Mouse (Mus musculus) embryonic facial prominence, embryonic 10.5 days (tissue): ENCODE measurements at regions not wholly inside any gene's neighbourhood (a gene's known extent, or its start where the extent isn't known, plus 50 kb on each side); places are given as distances from the start of the nearest gene placed in this dataset.
"Not testable (repeated sequence)": the region's sequence is repeated elsewhere in the genome, so short reads cannot be mapped to it uniquely, and the experiment has no call there.

Experiments
- DNase-seq: peaks from one replicate; pipeline ENCODE4 v3.0.0-alpha.2; 2017; ENCODE audit warnings: low spot score
- H3K27ac ChIP-seq: fragments of 300-500 bp; sonication (generic); replicated peaks from 2 replicates; pipeline ENCODE4 v1.5.1; 2016; ENCODE audit warnings: mild to moderate bottlenecking
- H3K27me3 ChIP-seq: fragments of 300-500 bp; sonication (generic); replicated peaks from 2 replicates; pipeline ENCODE4 v1.6.1; 2016; ENCODE audit warnings: low read depth, mild to moderate bottlenecking; ENCODE audit not compliant: poor library complexity, severe bottlenecking
- H3K36me3 ChIP-seq: fragments of 300-500 bp; sonication (generic); replicated peaks from 2 replicates; pipeline ENCODE4 v1.6.1; 2016; ENCODE audit warnings: mild to moderate bottlenecking, moderate library complexity
- H3K4me1 ChIP-seq: fragments of 300-500 bp; sonication (generic); 2 replicates; pipeline ENCODE4 v1.6.1; 2016
- H3K4me3 ChIP-seq: fragments of 300-500 bp; sonication (generic); 2 replicates; pipeline ENCODE4 v1.5.1; 2016; ENCODE audit warnings: mild to moderate bottlenecking, moderate library complexity
- H3K9me3 ChIP-seq: fragments of 300-500 bp; sonication (generic); 2 replicates; pipeline ENCODE4 v1.6.1; 2016; ENCODE audit warnings: mild to moderate bottlenecking
- WGBS: fragments of 180-500 bp; shearing (Covaris S2); methylation state at CpG from one replicate; pipeline ENCODE4 v1.1.7; 2016; 5-methylcytosine and 5-hydroxymethylcytosine counted together

DNA sequence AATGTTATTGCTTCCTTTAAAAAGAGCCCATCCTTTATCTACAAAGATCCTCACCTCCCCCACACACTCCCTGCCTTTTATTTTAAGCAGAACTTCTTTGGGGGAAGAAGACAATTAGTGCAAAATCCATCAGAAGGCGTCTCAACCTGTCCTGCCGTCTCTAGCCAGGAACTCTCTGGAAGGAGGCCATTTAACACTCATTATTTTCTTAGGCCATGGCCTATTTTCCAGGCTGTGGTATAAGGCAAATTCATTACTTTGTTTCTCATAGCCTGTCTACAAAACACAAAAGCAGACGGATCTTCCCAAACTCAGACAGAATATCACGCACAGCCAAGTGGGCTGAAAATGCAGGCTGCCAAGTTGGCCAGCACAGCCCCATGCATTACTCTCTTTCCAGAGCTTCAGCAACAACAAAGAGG lies 159.0 kb upstream of the Gm11146 start:
- H3K4me3 ChIP-seq, result no peak overlapping the region
- no peaks in the 10 kb centered on the region for H3K9me3 ChIP-seq
- no peak overlapping the region for H3K27ac ChIP-seq
- DNase-seq, result no peak
- no peaks in the 10 kb centered on the region for H3K4me1 ChIP-seq
- no peaks in the 10 kb centered on the region for H3K36me3 ChIP-seq
- H3K27me3 ChIP-seq, result no peaks in the 10 kb centered on the region
- WGBS, result 84% methylated on average over 4 of the region's 4 CpGs

DNA sequence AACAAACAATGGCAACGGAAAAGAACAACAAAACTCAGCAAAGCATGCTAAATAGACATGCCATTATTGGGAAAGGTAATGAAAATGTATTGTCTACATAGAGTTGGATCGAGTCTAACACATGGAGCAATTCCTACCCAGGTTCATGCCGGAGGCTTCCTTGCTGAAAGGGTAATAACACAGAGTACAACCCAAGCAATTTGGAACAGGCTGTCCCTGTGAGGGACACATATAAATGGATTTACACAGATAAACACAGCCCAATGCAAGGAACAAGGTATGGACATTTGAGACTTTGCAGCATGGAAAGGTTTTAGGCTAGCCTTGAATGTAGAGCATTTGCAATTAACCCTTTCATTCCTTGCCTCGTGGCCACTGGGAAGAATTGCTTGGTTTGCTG lies 158.6 kb upstream of the Gm11146 start:
- H3K4me3 ChIP-seq, result no peak overlapping the region
- H3K9me3 ChIP-seq, result no peaks in the 10 kb centered on the region
- WGBS, result 85% methylated on average over 4 of the region's 4 CpGs
- no peaks in the 10 kb centered on the region for H3K36me3 ChIP-seq
- no peaks in the 10 kb centered on the region for H3K27me3 ChIP-seq
- H3K27ac ChIP-seq, result no peak overlapping the region
- no peaks in the 10 kb centered on the region for H3K4me1 ChIP-seq
- DNase-seq, result no peak

DNA sequence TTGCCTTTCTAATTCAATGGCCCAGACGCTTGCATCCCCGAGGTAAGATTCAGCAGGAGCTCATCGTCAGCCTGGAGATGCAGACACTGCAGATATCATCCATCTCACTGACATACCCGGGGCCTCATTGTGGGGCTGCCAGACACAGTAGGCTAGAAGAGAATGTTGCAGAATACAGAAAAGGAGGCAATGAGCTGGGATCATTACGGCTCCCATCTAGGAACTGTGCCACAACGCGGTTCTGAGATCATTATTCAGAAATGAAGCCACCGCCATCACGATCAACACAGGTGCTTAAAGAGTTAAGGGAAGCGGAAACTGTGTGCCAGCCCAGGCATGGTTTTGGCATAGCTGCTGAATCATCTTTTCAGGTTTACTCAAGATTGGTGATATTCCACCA lies 158.1 kb upstream of the Gm11146 start:
- no peak for DNase-seq
- H3K27me3 ChIP-seq, result no peaks in the 10 kb centered on the region
- 87% methylated on average over 10 of the region's 10 CpGs for WGBS
- H3K9me3 ChIP-seq, result no peaks in the 10 kb centered on the region
- H3K27ac ChIP-seq, result no peak overlapping the region
- H3K4me1 ChIP-seq, result no peaks in the 10 kb centered on the region
- H3K36me3 ChIP-seq, result no peaks in the 10 kb centered on the region
- no peak overlapping the region for H3K4me3 ChIP-seq

GRCm38 (mm10) chr16:77754882-77755281 lies 153.0 kb upstream of the Gm11146 start:
- Histone ChIP-seq H3K27ac (no peak overlapping the region), H3K36me3 (no peaks in the 10 kb centered on the region), H3K27me3 (no peaks in the 10 kb centered on the region), H3K9me3 (no peaks in the 10 kb centered on the region), H3K4me1 (no peaks in the 10 kb centered on the region), H3K4me3 (no peak overlapping the region)
- 88% methylated on average over 6 of the region's 6 CpGs for WGBS
- no peak for DNase-seq

GRCm38 (mm10) chr16:77749474-77749873 lies 147.6 kb upstream of the Gm11146 start:
- Histone ChIP-seq H3K4me3 (no peak overlapping the region), H3K36me3 (no peaks in the 10 kb centered on the region), H3K9me3 (no peaks in the 10 kb centered on the region), H3K27me3 (no peaks in the 10 kb centered on the region), H3K27ac (no peak overlapping the region), H3K4me1 (no peaks in the 10 kb centered on the region)
- WGBS, result 87% methylated on average over 2 of the region's 2 CpGs
- DNase-seq, result no peak

- WGBS, result 87% methylated on average over 6 of the region's 6 CpGs
Observed at GRCm38 (mm10) chr16:77743838-77744237, 141.9 kb upstream of the Gm11146 start.

GRCm38 (mm10) chr16:77738821-77739220 lies 136.9 kb upstream of the Gm11146 start:
- no peaks in the 10 kb centered on the region for H3K36me3 ChIP-seq
- H3K9me3 ChIP-seq, result no peaks in the 10 kb centered on the region
- 84% methylated on average over 1 of the region's 1 CpGs for WGBS
- no peak overlapping the region for H3K27ac ChIP-seq
- H3K4me1 ChIP-seq, result no peaks in the 10 kb centered on the region
- no peak overlapping the region for H3K4me3 ChIP-seq
- DNase-seq, result no peak
- no peaks in the 10 kb centered on the region for H3K27me3 ChIP-seq

More at GRCm38 (mm10) chr16:77743838-77744237, 141.9 kb upstream of the Gm11146 start:
- Histone ChIP-seq H3K9me3 (no peaks in the 10 kb centered on the region), H3K27me3 (no peaks in the 10 kb centered on the region), H3K27ac (no peak overlapping the region), H3K4me1 (no peaks in the 10 kb centered on the region), H3K4me3 (no peak overlapping the region), H3K36me3 (no peaks in the 10 kb centered on the region)
- DNase-seq, result no peak

DNA sequence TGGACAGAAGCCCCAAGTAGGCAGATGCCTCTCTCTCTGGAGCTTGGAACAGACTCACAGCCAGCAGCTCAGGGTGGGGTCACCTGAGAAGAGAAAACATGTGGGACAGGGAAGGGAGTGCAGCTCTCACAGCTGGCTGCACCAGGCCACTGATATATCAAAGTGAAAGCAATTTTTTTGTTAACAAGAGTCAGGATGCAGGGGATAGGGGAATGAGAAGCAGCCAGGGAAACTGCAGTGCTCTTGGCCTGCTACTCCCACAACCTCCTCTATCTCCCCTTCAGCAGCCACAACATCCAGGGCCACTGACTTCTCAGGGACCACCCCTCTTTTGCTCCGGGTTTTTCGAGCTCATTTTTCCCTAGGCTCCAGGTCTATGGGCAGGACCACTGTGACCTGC lies 117.5 kb upstream of the Gm11146 start:
- WGBS, result 94% methylated on average over 2 of the region's 2 CpGs
- Histone ChIP-seq H3K4me3 (no peak overlapping the region), H3K9me3 (peaks cover 7% of the 10 kb centered on the region; the same call in 1 of the 2 replicates), H3K27me3 (no peaks in the 10 kb centered on the region), H3K36me3 (no peaks in the 10 kb centered on the region), H3K4me1 (no peaks in the 10 kb centered on the region), H3K27ac (no peak overlapping the region)
- DNase-seq, result no peak

DNA sequence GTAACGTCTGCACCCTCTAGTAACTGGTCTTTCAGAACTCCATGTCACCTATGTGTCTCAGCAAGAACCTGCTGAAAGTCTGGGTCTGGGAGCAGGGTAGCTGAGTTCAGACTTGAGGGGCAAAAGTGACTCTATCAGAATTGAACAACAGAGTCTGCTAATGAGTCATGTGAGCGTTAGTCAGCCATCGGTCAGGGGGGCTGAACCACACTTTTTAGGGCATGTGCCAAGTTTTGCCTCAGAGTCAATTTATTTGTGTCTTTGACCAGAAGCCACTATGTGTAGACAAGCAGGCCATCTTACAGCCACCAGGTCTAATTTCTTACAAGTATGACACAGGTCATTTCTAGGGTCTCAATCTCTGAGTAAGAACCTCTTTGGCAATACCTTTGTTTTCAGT lies 115.9 kb upstream of the Gm11146 start:
- not testable (repeated sequence) for H3K4me1 ChIP-seq, H3K36me3 ChIP-seq, H3K27ac ChIP-seq, H3K9me3 ChIP-seq, H3K4me3 ChIP-seq, H3K27me3 ChIP-seq, DNase-seq
- 95% methylated on average over 3 of the region's 3 CpGs for WGBS

DNA sequence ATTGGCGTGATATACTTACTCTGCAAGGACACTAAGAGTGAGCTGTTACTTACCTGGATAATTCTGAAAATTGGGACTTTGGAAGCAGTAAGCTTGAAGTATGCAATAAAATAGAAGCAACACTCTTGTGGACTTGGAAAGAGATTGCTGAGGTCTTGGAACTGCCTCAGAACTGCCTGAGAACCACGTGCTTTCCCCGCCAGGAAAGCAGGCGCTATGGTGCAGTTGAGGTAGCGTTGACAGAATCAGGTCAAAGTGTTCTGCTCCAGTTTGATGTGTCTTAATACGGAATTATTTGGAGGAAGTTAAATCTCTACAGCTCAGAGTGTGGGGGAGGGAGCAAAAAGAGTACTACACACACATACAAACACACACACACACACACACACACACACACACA lies 102.8 kb upstream of the Gm11146 start:
- no peaks in the 10 kb centered on the region for H3K27me3 ChIP-seq
- DNase-seq, result no peak
- no peaks in the 10 kb centered on the region for H3K9me3 ChIP-seq
- H3K4me3 ChIP-seq, result no peak overlapping the region
- WGBS, result 90% methylated on average over 6 of the region's 6 CpGs
- no peaks in the 10 kb centered on the region for H3K4me1 ChIP-seq
- no peak overlapping the region for H3K27ac ChIP-seq
- H3K36me3 ChIP-seq, result no peaks in the 10 kb centered on the region

DNA sequence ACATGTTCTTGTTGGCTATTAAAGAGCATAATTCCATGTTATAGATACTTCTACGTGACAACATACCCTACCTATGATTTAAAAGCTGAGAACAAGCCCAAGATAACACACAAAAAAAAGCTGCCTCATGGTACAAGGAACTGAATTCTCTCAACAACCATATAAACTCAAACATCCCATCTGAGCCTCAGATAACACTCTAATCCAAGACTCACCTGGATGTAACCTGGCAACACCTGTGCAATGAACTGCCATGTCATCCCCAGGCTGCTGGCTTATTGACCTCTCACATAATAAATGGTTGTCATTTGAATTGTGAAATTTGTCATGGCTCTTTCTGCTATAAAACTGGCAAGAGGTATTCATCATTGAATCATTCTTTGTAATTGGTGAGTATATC lies 93.5 kb upstream of the Gm11146 start:
- H3K27me3 ChIP-seq, result no peaks in the 10 kb centered on the region
- no peaks in the 10 kb centered on the region for H3K36me3 ChIP-seq
- WGBS, result 89% methylated on average over 1 of the region's 1 CpGs
- H3K4me3 ChIP-seq, result no peak overlapping the region
- no peak for DNase-seq
- no peaks in the 10 kb centered on the region for H3K9me3 ChIP-seq
- no peaks in the 10 kb centered on the region for H3K4me1 ChIP-seq
- H3K27ac ChIP-seq, result no peak overlapping the region

DNA sequence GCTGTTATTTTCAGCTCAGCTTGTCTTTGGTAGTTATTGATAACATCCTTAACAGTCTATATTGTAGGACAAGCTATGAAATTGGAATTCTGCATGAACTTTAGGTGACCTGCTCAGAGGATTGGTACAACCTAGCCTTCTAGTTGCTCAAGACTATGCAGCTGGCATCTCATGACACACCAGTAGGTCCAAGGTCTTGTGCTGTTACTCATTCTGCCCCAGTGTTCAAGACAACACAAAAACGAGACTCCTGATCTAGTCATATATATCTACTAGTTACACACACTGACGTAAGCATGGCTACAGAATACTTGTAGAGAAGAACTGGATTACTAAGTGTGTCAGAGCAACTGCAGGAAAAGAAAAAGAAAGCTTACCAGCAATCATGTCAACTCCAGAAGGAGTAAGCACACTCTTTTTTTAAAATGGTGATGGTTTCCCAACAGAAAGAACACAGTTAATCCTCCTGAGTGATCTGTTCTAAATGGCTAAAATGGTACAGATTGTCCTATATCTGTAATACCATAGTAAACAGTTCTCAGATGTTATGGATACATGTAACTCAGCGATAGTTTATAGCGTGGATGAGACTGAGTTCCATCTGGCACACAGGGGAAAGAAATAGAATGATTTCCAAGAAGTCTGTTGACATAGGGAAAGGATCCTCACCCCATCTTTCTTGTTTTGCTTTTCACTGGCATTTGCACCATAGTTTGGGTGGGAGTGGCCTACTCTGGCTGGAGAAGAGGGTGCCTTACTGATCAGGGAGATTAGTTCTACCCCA lies 85.4 kb upstream of the Gm11146 start:
- Histone ChIP-seq H3K9me3 (no peaks in the 10 kb centered on the region), H3K27me3 (no peaks in the 10 kb centered on the region), H3K36me3 (no peaks in the 10 kb centered on the region), H3K4me1 (no peaks in the 10 kb centered on the region), H3K4me3 (no peak overlapping the region), H3K27ac (no peak overlapping the region)
- WGBS, result 89% methylated on average over 4 of the region's 4 CpGs
- DNase-seq, result no peak

DNA sequence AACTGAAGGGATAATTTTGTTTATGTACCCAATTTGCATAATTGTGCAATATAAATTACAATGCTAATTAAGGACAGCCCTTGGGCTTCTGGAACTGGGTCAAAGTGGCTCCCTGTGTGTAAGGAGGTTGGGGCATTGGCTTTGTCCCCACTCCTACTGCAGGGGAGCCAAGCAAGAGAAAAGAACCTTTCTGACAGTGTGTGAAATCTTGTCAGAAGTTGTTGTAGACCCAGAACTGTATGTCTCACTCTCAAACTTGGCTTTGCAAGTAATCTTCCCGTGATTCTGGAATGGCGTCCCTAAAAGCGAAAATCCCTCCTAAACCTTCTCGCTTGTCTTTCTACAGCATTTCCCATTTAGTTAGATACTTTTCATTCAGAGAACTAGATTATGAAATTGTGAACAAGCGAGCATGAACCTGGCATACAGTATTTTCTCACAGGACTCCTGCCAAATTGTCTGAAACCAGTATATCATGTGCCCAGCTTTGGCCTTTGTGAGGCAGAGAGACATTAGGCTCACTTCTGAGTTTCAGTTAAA lies 83.8 kb upstream of the Gm11146 start:
- no peak overlapping the region for H3K27ac ChIP-seq
- H3K9me3 ChIP-seq, result no peaks in the 10 kb centered on the region
- H3K36me3 ChIP-seq, result no peaks in the 10 kb centered on the region
- H3K4me3 ChIP-seq, result no peak overlapping the region
- no peak for DNase-seq
- no peaks in the 10 kb centered on the region for H3K27me3 ChIP-seq
- no peaks in the 10 kb centered on the region for H3K4me1 ChIP-seq
- WGBS, result 92% methylated on average over 5 of the region's 5 CpGs
